Mouse (Mus musculus) embryonic facial prominence, embryonic 11.5 days (tissue): Measurements from ENCODE around the gene Sat2. TPM values are rescaled to one million over a fixed set of nuclear protein-coding genes. Genes with fewer than 3 reads are reported as not detected.

Source experiments
- ATAC-seq: fragments of 200-750 bp; cut with Nextera tagmentation; replicated peaks from 2 replicates; pipeline ENCODE4 v1.8.0; 2017; ENCODE audit warnings: low read depth; ENCODE audit not compliant: insufficient number of reproducible peaks, low FRiP score, low TSS enrichment
- DNase-seq: peaks from one replicate; pipeline ENCODE4 v3.0.0-alpha.2; 2015; ENCODE audit warnings: low spot score
- H3K27ac ChIP-seq: fragments of 300-500 bp; sonication (generic); replicated peaks from 2 replicates; pipeline ENCODE4 v1.5.1; 2014; ENCODE audit warnings: mild to moderate bottlenecking, low read depth, low read length, control low read depth
- H3K27me3 ChIP-seq: fragments of 300-500 bp; sonication (generic); 2 replicates; pipeline ENCODE4 v1.6.1; 2014; ENCODE audit warnings: mild to moderate bottlenecking, low read length, moderate library complexity, mixed read lengths; ENCODE audit not compliant: control insufficient read depth, insufficient read depth
- H3K36me3 ChIP-seq: fragments of 300-500 bp; sonication (generic); replicated peaks from 2 replicates; pipeline ENCODE4 v1.6.1; 2014; ENCODE audit warnings: low read depth, mild to moderate bottlenecking, low read length, moderate library complexity, mixed read lengths; ENCODE audit not compliant: control insufficient read depth, insufficient read depth
- H3K4me1 ChIP-seq: fragments of 300-500 bp; sonication (generic); 2 replicates; pipeline ENCODE4 v1.6.1; 2014; ENCODE audit warnings: low read length, mixed read lengths; ENCODE audit not compliant: control insufficient read depth, insufficient read depth
- H3K4me2 ChIP-seq: fragments of 300-500 bp; sonication (generic); 2 replicates; pipeline ENCODE4 v1.6.1; 2014; ENCODE audit warnings: low read depth, mild to moderate bottlenecking, control low read depth, low read length, moderate library complexity
- H3K4me3 ChIP-seq: fragments of 300-500 bp; sonication (generic); 2 replicates; pipeline ENCODE4 v1.5.1; 2014; ENCODE audit warnings: low read depth, low read length, control low read depth
- H3K9ac ChIP-seq: fragments of 300-500 bp; sonication (generic); replicated peaks from 2 replicates; pipeline ENCODE4 v1.6.1; 2014; ENCODE audit warnings: mild to moderate bottlenecking, control low read depth, low read length
- H3K9me3 ChIP-seq: fragments of 300-500 bp; sonication (generic); replicated peaks from 2 replicates; pipeline ENCODE4 v1.6.1; 2016; ENCODE audit warnings: mild to moderate bottlenecking, low read length, inconsistent platforms, mixed read lengths; ENCODE audit not compliant: control insufficient read depth
- WGBS: fragments of 180-500 bp; shearing (Covaris S2); extraction: QIAGEN DNeasy Blood & Tissue Kit; methylation state at CpG from one replicate; pipeline ENCODE4 v1.1.7; 2014; 5-methylcytosine and 5-hydroxymethylcytosine counted together
- microRNA counts: library from miRNA; unstranded; fragments of <30 nt; microRNA quantifications from one replicate; lab custom pipeline; 2016
- microRNA-seq: library from miRNA; unstranded; fragments of <30 nt; microRNA quantifications from one replicate; pipeline ENCODE4, GENCODE M21; 2016; ENCODE audit warnings: borderline number of aligned reads
- polyA plus RNA-seq: library from polyadenylated mRNA; unstranded; fragments of >200 nt; fragmentation: Nextera tagmentation; extraction: Ambion mirVana; gene quantifications from 2 replicates; pipeline ENCODE4 v1.2.1, GENCODE M21; 2014

Sat2 gene
- polyA plus RNA-seq, 1 experiment from 2014 or later = 15.0 TPM

- no peaks in the 10 kb centered on the region for H3K9me3 ChIP-seq
- H3K36me3 ChIP-seq = peaks cover 26% of the 10 kb centered on the region
- no peaks in the 10 kb centered on the region for H3K27me3 ChIP-seq
- DNase-seq = no peak
- no peaks in the 10 kb centered on the region for H3K4me1 ChIP-seq
- H3K9ac ChIP-seq = peak overlapping the region; percentile 99
- peak overlapping the region; percentile 93 for H3K27ac ChIP-seq
- WGBS = under 1% methylated on average over 43 of the region's 43 CpGs
- peak overlapping the region; percentile 94 for H3K4me3 ChIP-seq
- peak; percentile 2; the same call in 1 of the 2 replicates for ATAC-seq
- peak overlapping the region; percentile 87 for H3K4me2 ChIP-seq
Observed at GRCm38 (mm10) chr11:69671726-69672124, 49.9 kb downstream of the Sat2 start.

- H3K9ac ChIP-seq = peak within 1 kb of the TSS; percentile 99
- peak within 1 kb of the TSS; percentile 94 for H3K4me3 ChIP-seq
- WGBS = under 1% methylated on average over 36 of the region's 36 CpGs
- H3K27ac ChIP-seq = peak within 1 kb of the TSS; percentile 93
- peak; percentile 100 for DNase-seq
- no peaks in the 10 kb centered on the region for H3K27me3 ChIP-seq
- no peaks in the 10 kb centered on the region for H3K4me1 ChIP-seq
- peak; percentile 97 for ATAC-seq
- H3K4me2 ChIP-seq = peak within 1 kb of the TSS; percentile 87
- H3K36me3 ChIP-seq = peaks cover 26% of the 10 kb centered on the region
- no peaks in the 10 kb centered on the region for H3K9me3 ChIP-seq
Observed at GRCm38 (mm10) chr11:69672211-69672706, 50.4 kb downstream of the Sat2 start, which contains the start of gene Eif4a1. Gene Eif4a1, minus strand, starts transcription at chr11:69672423.

MicroRNAs within 50 kb of the gene (microRNA counts, 519-probe panel; counts per million panel counts)
- microRNA mmu-miR-1934 (lab: Ali Mortazavi, UCI) = not detected
- 2,318 counts per million, percentile 18 among the panel's probes with 10 or more counts for microRNA mmu-miR-467f (lab: Ali Mortazavi, UCI)

Small RNA genes within 50 kb of the gene (microRNA-seq; reads per million reads assigned to microRNA genes)
- 3.8 reads per million for gene Mir1934
- not detected for gene Mir467f

Other genes starting within 250 kb of the Sat2 start
- 123 and 135 TPM in 2 replicates for gene Naa38, start 226.5 kb upstream of the Sat2 start, polyA plus RNA-seq
- gene Cyb5d1, start 226.4 kb upstream of the Sat2 start, polyA plus RNA-seq = 33.3 TPM in 2 replicates
- 13.6 and 18.1 TPM in 2 replicates for gene Tmem88, start 223.8 kb upstream of the Sat2 start, polyA plus RNA-seq
- gene Kdm6b, start 208.3 kb upstream of the Sat2 start, polyA plus RNA-seq = 25.9 and 26.2 TPM in 2 replicates
- 1.5 and 2.1 TPM in 2 replicates for gene Dnah2, start 72.9 kb upstream of the Sat2 start, polyA plus RNA-seq
- 11.2 and 11.3 TPM in 2 replicates for gene Efnb3, start 61.8 kb upstream of the Sat2 start, polyA plus RNA-seq
- 40.2 and 40.9 TPM in 2 replicates for gene Wrap53, start 41.8 kb upstream of the Sat2 start, polyA plus RNA-seq
- gene Trp53, start 41.7 kb upstream of the Sat2 start, polyA plus RNA-seq = 200 and 215 TPM in 2 replicates
- gene Atp1b2, start 16.1 kb upstream of the Sat2 start, polyA plus RNA-seq = 5.2 and 6.0 TPM in 2 replicates
- gene Shbg, start 4.1 kb upstream of the Sat2 start, polyA plus RNA-seq = 0.14 TPM in 1 of 2 replicates, not detected in the other
- gene Fxr2, start 11.0 kb downstream of the Sat2 start, polyA plus RNA-seq = 24.3 and 30.9 TPM in 2 replicates
- not detected in 2 replicates for gene Sox15, start 33.3 kb downstream of the Sat2 start, polyA plus RNA-seq
- gene Mpdu1, start 40.6 kb downstream of the Sat2 start, polyA plus RNA-seq = 25.9 and 28.0 TPM in 2 replicates
- gene Cd68, start 44.1 kb downstream of the Sat2 start, polyA plus RNA-seq = 5.5 and 7.6 TPM in 2 replicates
- 959 and 1,000 TPM in 2 replicates for gene Eif4a1, start 50.4 kb downstream of the Sat2 start, polyA plus RNA-seq
- gene Senp3, start 60.1 kb downstream of the Sat2 start, polyA plus RNA-seq = 106 and 108 TPM in 2 replicates
- gene Tnfsf13, start 63.8 kb downstream of the Sat2 start, polyA plus RNA-seq = 0.24 and 0.42 TPM in 2 replicates
- 3.6 and 4.3 TPM in 2 replicates for gene Tnfsf12, start 73.8 kb downstream of the Sat2 start, polyA plus RNA-seq
- gene Tnfsfm13, start 74.1 kb downstream of the Sat2 start, polyA plus RNA-seq = 1.2 and 1.5 TPM in 2 replicates
- gene Polr2a, start 136.6 kb downstream of the Sat2 start, polyA plus RNA-seq = 51.4 and 56.5 TPM in 2 replicates
- gene Slc35g3, start 139.9 kb downstream of the Sat2 start, polyA plus RNA-seq = 0.18 TPM in 1 of 2 replicates, not detected in the other
- 1.1 and 1.2 TPM in 2 replicates for gene Zbtb4, start 143.9 kb downstream of the Sat2 start, polyA plus RNA-seq
- gene Chrnb1, start 173.9 kb downstream of the Sat2 start, polyA plus RNA-seq = 3.0 and 3.6 TPM in 2 replicates
- gene Fgf11, start 179.8 kb downstream of the Sat2 start, polyA plus RNA-seq = 0.92 and 0.97 TPM in 2 replicates
- 2.1 and 2.8 TPM in 2 replicates for gene Tmem102, start 183.6 kb downstream of the Sat2 start, polyA plus RNA-seq
- not detected in 2 replicates for gene Gm39566, start 193.3 kb downstream of the Sat2 start, polyA plus RNA-seq
- gene Spem2, start 196.4 kb downstream of the Sat2 start, polyA plus RNA-seq = not detected in 2 replicates
- 0.27 TPM in 1 of 2 replicates, not detected in the other for gene Spem1, start 200.2 kb downstream of the Sat2 start, polyA plus RNA-seq
- gene Nlgn2, start 215.8 kb downstream of the Sat2 start, polyA plus RNA-seq = 8.2 and 9.1 TPM in 2 replicates
- 294 and 335 TPM in 2 replicates for gene Tmem256, start 216.5 kb downstream of the Sat2 start, polyA plus RNA-seq
- 90.0 and 102 TPM in 2 replicates for gene Plscr3, start 224.4 kb downstream of the Sat2 start, polyA plus RNA-seq
- gene Tnk1, start 236.7 kb downstream of the Sat2 start, polyA plus RNA-seq = 1.1 and 1.9 TPM in 2 replicates